Mouse (Mus musculus) gastrocnemius, postnatal 36 days (tissue): ENCODE data around the gene Wdr4. TPM values are rescaled to one million over a fixed set of nuclear protein-coding genes. Genes with fewer than 3 reads are reported as not detected.

Experiments
- DNase-seq, 2 experiments: peaks; one replicate each; pipeline ENCODE4 v3.0.0; 2022
- intact Hi-C: fragments of 180-260 bp; cut with DNase I; formaldehyde crosslinking; loops from one replicate; pipeline ENCODE4 v1.15.1; 2025
- microRNA-seq, 2 experiments: library from miRNA; unstranded; fragments of <30 nt; microRNA quantifications; one replicate each; pipeline ENCODE4 v1.2.0; 2021
- total RNA-seq, 2 experiments: library from RNA; stranded (reverse); gene quantifications; 2 replicates each; pipeline ENCODE4 v1.2.3; 2021

The Wdr4 gene
- total RNA-seq, 2 experiments from 2014 or later, result 5.0 to 5.3 TPM

- intact Hi-C loops, result no loop called here
- DNase-seq, result no peak
Observed at GRCm38 (mm10) chr17:31453476-31453875, 66.3 kb downstream of the Wdr4 start.

DNA sequence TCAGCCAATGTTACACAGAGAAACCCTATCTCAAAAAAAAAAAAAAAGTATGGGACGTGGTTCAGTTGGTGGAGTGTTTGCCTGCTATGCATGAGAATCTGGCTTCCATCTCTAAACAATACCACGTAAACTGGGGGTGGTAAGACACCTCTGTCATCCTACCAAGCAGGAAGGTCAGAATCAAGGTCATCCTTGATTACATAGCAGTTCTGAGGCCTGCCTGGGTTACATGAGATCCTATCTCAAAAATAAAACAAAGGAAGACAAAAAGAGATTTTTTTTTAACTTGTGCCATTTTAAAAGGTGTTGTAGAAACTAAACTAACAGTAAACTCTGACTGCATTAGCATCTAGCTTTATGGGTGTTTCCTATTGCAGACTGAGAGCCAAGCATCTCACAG is 67.0 kb downstream of the Wdr4 start:
- intact Hi-C loops, result no loop called here
- no peak for DNase-seq

DNA sequence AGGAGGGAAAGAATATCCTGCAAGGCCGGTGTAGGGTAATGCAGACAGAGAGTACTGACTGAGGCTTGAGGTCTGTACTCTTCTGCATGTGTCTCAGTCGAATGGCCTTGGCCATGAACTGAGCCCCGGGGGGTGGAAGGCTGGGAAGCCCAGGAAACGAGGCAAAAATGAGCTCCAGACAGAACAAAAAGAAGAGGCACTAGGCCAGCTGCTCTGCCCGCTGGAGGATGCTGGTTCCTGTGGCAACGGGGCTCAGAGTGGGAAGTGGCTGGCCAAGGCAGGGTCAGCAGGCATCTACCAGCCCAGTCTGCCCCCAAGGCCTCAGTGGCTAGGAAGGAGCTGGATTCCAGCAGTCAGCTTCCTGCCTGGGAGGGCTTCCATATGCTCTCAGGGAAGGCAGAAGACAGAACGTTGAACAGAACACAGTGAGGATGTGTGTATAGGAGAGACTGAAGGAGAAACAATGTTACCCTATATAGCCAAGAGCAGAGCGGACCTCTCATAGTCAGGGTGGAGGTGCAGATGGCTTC is 68.5 kb downstream of the Wdr4 start:
- no peak for DNase-seq
- intact Hi-C loops, result no loop called here

- intact Hi-C loops, result no loop called here
- DNase-seq, result no peak
Observed at GRCm38 (mm10) chr17:31450206-31450605, 69.6 kb downstream of the Wdr4 start.

DNA sequence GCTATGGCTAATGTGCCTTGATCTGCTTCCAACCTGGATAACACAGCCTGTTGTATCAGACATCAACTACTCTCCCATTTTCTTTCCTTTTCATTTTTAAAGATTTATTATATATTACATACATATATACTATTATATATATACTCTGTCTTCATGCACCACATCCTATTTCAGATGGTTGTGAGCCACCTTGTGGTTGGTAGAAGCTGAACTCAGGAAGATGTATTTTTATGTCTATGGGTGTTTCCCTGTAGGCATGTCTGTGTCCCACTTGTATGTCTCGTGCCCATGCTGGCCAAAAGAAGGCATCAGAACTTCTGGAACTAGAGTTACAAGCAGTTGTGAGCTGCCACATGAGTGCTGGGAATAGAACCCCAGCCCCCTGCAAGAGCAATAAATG is 71.3 kb downstream of the Wdr4 start:
- no peak for DNase-seq
- intact Hi-C loops, result no loop called here

GRCm38 (mm10) chr17:31447766-31448165 is 72.0 kb downstream of the Wdr4 start:
- no peak for DNase-seq

DNA sequence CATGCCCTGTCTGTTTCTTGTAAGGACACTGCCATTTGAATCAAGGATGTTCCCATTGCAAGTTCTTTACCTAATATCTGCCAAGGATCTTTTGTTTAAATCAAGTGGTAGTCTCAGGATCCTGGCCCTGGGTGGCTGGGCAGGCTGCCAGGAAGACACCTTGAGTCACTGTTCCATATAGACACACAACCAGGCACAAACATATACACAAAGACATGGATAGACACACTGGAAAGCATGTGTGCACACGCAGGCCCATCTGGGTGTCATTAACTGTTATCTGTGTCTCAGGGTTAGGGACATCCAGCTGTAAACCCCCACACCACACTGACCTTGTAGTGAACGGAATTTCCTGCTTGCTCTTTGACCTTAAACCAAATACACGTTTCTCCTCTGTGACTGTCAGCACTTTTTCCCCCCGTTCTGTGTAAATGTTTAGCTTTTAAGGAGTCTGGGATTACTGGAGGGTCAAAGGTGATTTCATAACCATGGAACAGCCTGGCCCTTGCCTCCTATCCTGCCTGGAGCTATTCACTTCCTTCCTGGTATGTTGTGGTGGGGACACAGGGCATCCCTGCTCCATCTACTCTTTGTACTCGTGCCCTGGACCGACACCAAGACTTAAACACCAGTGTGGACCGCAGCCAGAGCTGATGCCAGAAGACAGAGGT is 74.6 kb downstream of the Wdr4 start:
- no peak for DNase-seq
- intact Hi-C loops, result no loop called here

More at GRCm38 (mm10) chr17:31447766-31448165, 72.0 kb downstream of the Wdr4 start:
- intact Hi-C loops, result no loop called here

Small RNA genes lying within 50 kb of the gene (microRNA-seq; reads per million reads assigned to microRNA genes)
- gene Gm24970, result 0 reads per million in 2 experiments

Other genes starting within 250 kb of the Wdr4 start
- 1 to 10 TPM; 7.7 to 8.6 TPM for gene Rsph1, start 242.6 kb downstream of the Wdr4 start, total RNA-seq
- gene Slc37a1, start 233.2 kb downstream of the Wdr4 start, total RNA-seq, result 1 to 10 TPM; 3.3 to 3.6 TPM
- gene Pde9a, start 133.8 kb downstream of the Wdr4 start, total RNA-seq, result 1 to 10 TPM; 1.5 to 2.5 TPM
- gene Ndufv3, start 135 bp upstream of the Wdr4 start, total RNA-seq, result 100 to 1,000 TPM; 439 to 467 TPM
- 1 to 10 TPM; 6.0 to 7.2 TPM for gene Pknox1, start 44.8 kb upstream of the Wdr4 start, total RNA-seq
- under 1 TPM; 0.32 to 0.77 TPM for gene Cbs, start 117.3 kb upstream of the Wdr4 start, total RNA-seq
- 10 to 100 TPM; 56.8 to 65.7 TPM for gene U2af1, start 138.9 kb upstream of the Wdr4 start, total RNA-seq
- not detected for gene Cryaa, start 157.8 kb upstream of the Wdr4 start, total RNA-seq